Mouse (Mus musculus): ENCODE results near the gene Exph5.

Gene Exph5

DNA sequence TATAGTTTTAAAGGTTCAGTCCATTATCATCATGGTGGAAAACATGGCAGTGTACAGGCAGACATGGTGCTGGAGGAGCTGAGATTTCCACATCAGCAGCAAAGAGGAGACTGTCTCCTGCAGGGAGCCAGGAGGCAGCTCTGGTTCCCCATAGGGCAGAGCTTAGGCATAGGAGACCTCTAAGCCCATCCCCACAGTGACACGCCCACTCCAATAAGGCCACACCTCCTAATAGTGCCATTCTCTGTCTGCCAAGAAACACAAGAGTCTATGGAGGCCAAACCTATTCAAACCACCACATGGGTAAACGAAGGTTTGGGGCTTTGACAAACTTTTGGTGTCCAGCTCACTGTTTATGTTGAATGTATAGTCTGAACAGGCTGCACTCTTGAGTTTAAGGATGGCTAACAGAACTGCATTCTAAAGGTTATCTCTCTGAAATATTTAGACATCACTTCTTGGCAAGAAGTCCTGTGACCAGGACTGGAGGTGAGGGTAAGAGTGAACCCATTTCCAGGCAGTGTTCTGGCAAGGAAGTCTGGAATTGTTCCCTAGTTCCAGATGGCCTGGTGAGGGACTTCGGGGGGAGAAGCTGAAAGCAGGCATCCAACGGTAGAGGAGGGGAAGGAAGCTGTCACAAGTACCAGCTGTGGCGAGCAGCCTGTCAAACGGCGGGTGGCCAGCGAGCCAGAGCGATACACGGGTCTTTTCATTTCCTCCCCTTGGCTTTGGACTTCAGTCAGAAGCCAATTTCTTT, 19.6 kb downstream of the Exph5 start:
- no peak for DNase-seq (ENCODE audit: extremely low read depth, low read depth)

DNA sequence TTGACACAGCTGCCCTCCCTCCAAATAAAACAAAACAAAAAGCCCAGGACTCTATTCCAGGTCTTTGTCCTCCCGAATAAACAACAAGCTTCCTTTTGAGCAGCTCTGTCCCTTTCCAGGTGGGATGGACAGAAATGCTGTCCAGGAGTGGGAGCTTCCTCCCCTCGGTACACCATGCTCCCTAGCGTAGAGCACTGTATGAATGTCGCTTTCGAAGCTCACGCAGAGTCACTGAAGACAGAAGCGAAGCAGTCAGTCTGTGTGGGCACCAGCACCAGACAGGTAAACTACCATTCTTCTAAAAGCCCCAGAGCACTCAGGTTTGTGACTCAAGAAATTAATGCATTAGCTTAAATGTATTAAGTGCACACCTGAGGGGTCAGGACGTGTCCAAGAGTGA, 20.2 kb downstream of the Exph5 start:
- DNase-seq (ENCODE audit: extremely low read depth, low read depth), result no peak

GRCm38 (mm10) chr9:53323419-53324251, 22.2 kb downstream of the Exph5 start:
- no peak for DNase-seq (ENCODE audit: extremely low read depth, low read depth)

GRCm38 (mm10) chr9:53325363-53326090, 24.1 kb downstream of the Exph5 start:
- no peak for DNase-seq (ENCODE audit: extremely low read depth, low read depth)

DNA sequence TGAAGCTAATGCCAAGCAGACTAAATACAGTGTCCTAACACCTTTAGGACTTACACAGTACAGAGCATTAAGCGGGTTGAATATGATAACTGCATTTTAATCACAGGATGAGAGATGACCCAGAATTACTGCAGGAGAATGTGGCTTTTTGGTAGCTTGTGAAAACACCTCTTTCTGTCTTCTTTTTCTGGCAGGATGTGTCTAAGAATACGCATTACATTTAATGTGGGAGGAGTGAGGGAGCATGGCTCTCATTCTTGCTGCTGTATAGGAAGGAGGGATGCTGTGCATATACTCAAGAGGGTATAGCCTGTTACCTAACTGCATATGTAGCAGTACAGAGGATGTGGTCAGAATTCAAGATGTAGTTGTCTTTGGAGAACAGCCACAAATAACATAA, 26.7 kb downstream of the Exph5 start:
- DNase-seq (ENCODE audit: extremely low read depth, low read depth), result no peak

GRCm38 (mm10) chr9:53329301-53330206, 28.1 kb downstream of the Exph5 start:
- DNase-seq (ENCODE audit: extremely low read depth, low read depth), result no peak

DNA sequence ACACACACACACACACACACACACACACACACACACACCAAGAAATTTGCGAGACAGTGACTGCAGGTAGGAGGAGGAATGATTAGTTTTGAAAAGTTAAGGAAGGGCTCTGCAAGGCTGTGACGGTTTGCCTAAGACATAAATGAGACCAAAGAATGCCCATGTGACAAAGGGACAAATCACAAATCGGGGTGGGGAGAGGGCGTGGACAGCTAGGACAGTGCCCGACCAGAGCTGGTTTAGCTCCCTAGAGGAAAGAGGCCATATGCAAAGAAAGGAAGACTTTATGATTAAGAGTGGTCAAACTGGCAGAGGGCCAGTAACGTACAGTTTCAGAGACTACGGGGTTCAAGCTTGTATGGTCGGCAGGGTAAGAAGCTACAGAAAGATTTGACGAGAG, 28.8 kb downstream of the Exph5 start:
- no peak for DNase-seq (ENCODE audit: extremely low read depth, low read depth)

- no peak for DNase-seq (ENCODE audit: extremely low read depth, low read depth)
Measured at GRCm38 (mm10) chr9:53333436-53333835, 32.0 kb downstream of the Exph5 start.

GRCm38 (mm10) chr9:53335131-53335530, 33.7 kb downstream of the Exph5 start:
- DNase-seq (ENCODE audit: extremely low read depth, low read depth), result no peak

GRCm38 (mm10) chr9:53339603-53340002, 38.1 kb downstream of the Exph5 start:
- DNase-seq (ENCODE audit: extremely low read depth, low read depth), result no peak

DNA sequence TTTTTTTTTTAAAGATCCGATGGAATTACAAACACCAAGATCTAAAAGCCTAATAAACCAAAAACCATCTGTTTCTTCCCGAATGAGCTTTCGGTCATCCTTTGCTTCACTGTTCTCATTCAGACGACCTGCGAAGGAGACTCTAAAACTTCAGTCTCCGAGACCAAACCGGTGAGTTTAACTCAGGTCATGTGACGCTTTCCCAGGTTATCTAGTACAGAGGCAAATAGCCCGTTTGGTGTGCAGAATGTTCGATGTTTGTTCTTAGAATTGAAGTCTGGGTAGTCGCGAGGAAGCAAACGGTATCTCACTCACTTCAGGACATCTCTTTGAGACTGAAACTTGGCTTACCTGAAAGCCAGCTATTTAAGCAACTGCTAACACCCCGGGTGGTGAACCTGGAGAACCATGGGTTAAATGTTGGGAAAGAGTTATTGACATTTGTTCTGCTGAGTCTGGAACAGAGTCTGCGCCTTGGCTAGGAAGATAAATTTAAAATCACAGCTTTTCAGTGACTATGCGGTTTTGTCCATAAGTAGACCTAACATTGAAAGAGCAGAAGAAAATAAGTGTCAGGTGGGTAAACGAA, 39.0 kb downstream of the Exph5 start:
- DNase-seq (ENCODE audit: extremely low read depth, low read depth), result no peak

- no peak for DNase-seq (ENCODE audit: extremely low read depth, low read depth)
Measured at GRCm38 (mm10) chr9:53340969-53341368, 39.5 kb downstream of the Exph5 start.

GRCm38 (mm10) chr9:53341981-53342380, 40.5 kb downstream of the Exph5 start:
- no peak for DNase-seq (ENCODE audit: extremely low read depth, low read depth)

DNA sequence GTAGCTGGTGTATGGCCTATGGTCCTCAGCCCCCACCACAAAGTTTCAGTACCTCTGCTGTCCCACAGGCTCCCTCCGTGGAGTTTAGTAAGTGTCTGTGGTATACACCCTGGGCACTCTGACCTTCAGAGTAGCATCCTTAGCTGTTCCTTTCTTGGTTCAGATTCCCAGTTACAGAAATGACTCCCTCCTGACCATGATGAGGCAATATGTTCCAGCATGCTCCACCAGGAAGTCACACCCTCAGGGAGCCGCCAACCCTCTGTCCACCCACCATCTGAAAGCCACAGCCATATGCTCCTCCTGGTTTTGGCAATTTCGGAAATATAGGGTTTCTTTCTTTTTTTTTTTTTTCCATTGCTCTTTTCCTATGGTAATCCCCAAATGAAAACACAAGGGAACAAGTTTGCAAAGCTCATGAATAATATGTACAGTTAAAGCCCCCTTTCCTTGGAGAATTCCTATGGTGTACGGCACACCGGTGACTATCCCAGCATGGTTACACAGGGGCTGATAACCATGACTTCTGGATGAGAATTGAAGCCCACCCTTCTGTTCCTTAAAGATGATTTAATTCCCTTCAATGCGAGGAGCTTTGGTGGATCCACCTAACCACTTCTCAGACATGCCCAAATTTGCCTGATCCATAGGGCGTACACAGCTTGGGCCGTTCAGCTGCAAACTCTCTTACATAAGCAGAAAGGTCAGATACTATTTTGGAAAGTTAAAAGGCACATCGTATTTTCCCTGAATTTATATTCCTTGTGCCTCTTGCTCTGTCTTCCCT, 43.4 kb downstream of the Exph5 start:
- no peak for DNase-seq (ENCODE audit: extremely low read depth, low read depth)

DNA sequence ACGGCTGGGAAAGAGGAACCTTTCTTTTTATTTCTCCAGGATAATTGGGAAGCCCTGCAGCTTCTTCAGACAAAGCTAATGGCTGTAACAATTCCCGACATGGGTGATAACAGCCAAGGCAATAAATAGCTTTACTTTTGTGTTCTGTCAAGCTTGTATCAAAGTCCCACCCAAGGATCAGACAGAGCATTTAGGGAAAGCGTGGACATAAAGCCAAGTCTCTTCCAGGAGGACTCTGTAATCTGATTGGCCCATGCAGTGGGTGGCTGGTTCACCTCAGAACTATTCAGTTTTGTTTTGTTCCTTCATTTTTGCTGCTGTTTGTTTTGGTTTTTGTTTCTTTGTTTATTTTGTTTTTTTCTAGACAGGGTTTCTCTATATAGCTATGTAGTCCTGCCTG, 44.3 kb downstream of the Exph5 start:
- no peak for DNase-seq (ENCODE audit: extremely low read depth, low read depth)

GRCm38 (mm10) chr9:53346402-53346801, 44.9 kb downstream of the Exph5 start:
- DNase-seq (ENCODE audit: extremely low read depth, low read depth), result no peak

- DNase-seq (ENCODE audit: extremely low read depth, low read depth), result no peak
Measured at GRCm38 (mm10) chr9:53349211-53349610, 47.7 kb downstream of the Exph5 start.

DNA sequence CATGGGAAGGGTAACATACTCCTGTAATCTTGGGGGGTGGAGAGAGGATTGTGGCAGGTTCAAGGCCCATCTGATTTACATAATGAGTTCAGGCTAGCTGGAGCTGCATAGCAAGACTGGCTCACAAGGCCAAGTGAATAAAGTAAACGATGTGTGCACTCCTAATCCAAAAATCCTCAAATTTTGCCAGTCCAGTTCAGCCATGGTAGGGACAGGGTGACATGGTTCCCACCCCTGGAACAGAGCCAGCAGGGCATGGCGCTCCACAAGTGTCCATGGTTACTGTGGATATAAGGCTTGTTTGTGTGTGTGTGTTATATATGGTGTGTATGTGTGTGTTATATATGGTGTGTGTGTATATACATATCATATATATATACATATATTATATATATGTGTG, 48.9 kb downstream of the Exph5 start:
- no peak for DNase-seq (ENCODE audit: extremely low read depth, low read depth)

GRCm38 (mm10) chr9:53351899-53352298, 50.4 kb downstream of the Exph5 start:
- DNase-seq (ENCODE audit: extremely low read depth, low read depth), result no peak

DNA sequence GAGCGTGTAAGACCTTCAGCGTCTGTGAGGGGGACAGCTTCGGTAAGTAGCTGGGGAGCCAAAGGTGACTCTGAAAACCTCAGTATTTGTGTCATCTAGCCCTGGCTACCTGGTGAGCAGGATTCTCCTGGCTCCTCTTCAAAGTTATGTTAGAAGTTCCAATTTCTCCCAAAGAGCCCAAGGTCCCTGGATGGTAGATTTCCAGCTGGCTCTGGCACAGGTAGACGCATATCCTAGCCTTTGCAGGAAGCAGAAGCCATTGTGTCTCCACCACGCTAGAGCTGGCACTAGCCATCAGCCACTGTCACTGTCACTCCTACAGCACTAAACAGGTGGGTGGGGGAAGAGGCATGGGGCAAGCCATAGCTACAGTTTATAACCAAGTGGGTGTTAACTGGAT, 51.7 kb downstream of the Exph5 start:
- no peak for DNase-seq (ENCODE audit: extremely low read depth, low read depth)

Measured in MEL-GATA-1-ER (cell line).